Mouse (Mus musculus) G1E (cell line): ENCODE results near the gene Nfkb1.

Source experiments
- CTCF ChIP-seq: IDR thresholded peaks from 2 replicates; pipeline ENCODE4 v1.5.1; 2012; ENCODE audit warnings: low read depth, low read length, inconsistent platforms, mixed read lengths
- GATA1 ChIP-seq: IDR thresholded peaks from 2 replicates; pipeline ENCODE4 v1.6.1; 2012; ENCODE audit warnings: borderline replicate concordance, low read length, inconsistent platforms, mixed read lengths
- GATA2 ChIP-seq: IDR thresholded peaks from 2 replicates; pipeline ENCODE4 v1.6.1; 2012; ENCODE audit warnings: low read depth, low read length, inconsistent platforms, borderline replicate concordance
- POLR2AphosphoS5 ChIP-seq: IDR thresholded peaks from 2 replicates; pipeline ENCODE4 v1.6.1; 2012; ENCODE audit warnings: low read depth, low read length, inconsistent platforms; ENCODE audit not compliant: insufficient replicate concordance
- TAL1 ChIP-seq: conservative IDR thresholded peaks from 2 replicates; pipeline ENCODE4 v1.6.1; 2012; ENCODE audit warnings: low read depth, low read length, inconsistent platforms, mixed read lengths

DNA sequence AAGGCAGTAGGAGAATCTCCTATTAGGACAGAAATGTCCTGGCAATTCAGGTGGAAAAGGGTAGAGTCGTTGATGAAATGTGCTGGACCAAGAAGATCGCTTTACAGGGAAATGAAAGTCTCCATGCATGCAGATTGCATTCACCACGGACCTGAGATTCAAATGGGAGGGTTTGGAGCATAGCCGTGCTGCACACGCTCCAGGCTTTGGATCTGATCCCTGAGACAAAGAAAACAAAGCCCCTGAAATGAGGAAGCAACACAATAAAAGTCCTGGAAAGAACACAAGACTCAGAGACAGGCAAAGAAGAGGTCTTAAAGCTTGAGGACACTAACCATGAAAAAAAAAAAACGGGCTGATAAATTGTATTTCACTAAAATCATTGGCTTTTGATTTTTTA, 136.2 kb downstream of the Nfkb1 start:
- TF ChIP-seq GATA1 (no peak), CTCF (no peak), TAL1 (no peak), GATA2 (no peak), POLR2AphosphoS5 (no peak)
